Mouse (Mus musculus) liver, adult 2 months (tissue): ENCODE measurements around the gene Plekhb1. TPM values are rescaled to one million over a fixed set of nuclear protein-coding genes. Genes with fewer than 3 reads are reported as not detected.
A peak's percentile ranks its signal among the peaks of the same experiment; 100 is the strongest.

ENCODE experiments used
- DNase-seq: peaks from one replicate; pipeline ENCODE4 v3.0.0-alpha.2; 2011; ENCODE audit warnings: low read depth, low spot score; ENCODE audit errors: extremely low read depth
- H3K27ac ChIP-seq: fragments of 200-500 bp; replicated peaks from 2 replicates; pipeline ENCODE4 v1.5.1; 2012; ENCODE audit warnings: low read depth, mild to moderate bottlenecking, control low read depth, inconsistent platforms, low read length; ENCODE audit not compliant: insufficient read depth
- H3K27me3 ChIP-seq: fragments of 200-500 bp; 2 replicates; pipeline ENCODE4 v1.6.1; 2012; ENCODE audit warnings: mild to moderate bottlenecking, moderate library complexity, low read length, inconsistent platforms; ENCODE audit not compliant: control insufficient read depth, insufficient read depth
- H3K36me3 ChIP-seq: fragments of 200-500 bp; 2 replicates; pipeline ENCODE4 v1.6.1; 2012; ENCODE audit warnings: low read length, inconsistent platforms; ENCODE audit not compliant: control insufficient read depth, insufficient read depth
- H3K4me1 ChIP-seq: fragments of 200-500 bp; 2 replicates; pipeline ENCODE4 v1.6.1; 2011; ENCODE audit warnings: low read length; ENCODE audit not compliant: control insufficient read depth, insufficient read depth
- H3K4me3 ChIP-seq: fragments of 200-500 bp; 2 replicates; pipeline ENCODE4 v1.5.1; 2011; ENCODE audit warnings: low read depth, mild to moderate bottlenecking, control low read depth, low read length, moderate library complexity; ENCODE audit not compliant: insufficient read depth
- H3K79me2 ChIP-seq: fragments of 200-500 bp; 2 replicates; pipeline ENCODE4 v1.6.1; 2012; ENCODE audit warnings: inconsistent platforms, mild to moderate bottlenecking, low read length, moderate library complexity; ENCODE audit not compliant: control insufficient read depth, insufficient read depth
- H3K9ac ChIP-seq: fragments of 200-500 bp; 2 replicates; pipeline ENCODE4 v1.6.1; 2012; ENCODE audit warnings: low read depth, mild to moderate bottlenecking, control low read depth, inconsistent platforms, low read length
- CTCF ChIP-seq: fragments of 200-500 bp; IDR thresholded peaks from 2 replicates; pipeline ENCODE4 v1.5.1; 2011; ENCODE audit warnings: low read depth, low read length, control low read depth
- POLR2A ChIP-seq: fragments of 200-500 bp; IDR thresholded peaks from 2 replicates; pipeline ENCODE4 v1.6.1; 2011; ENCODE audit warnings: low read length, control low read depth; ENCODE audit not compliant: insufficient read depth; ENCODE audit errors: extremely low read depth
- WGBS: fragments of 180-500 bp; shearing (Covaris S2); methylation state at CpG from one replicate; pipeline ENCODE4 v1.1.7; 2018; 5-methylcytosine and 5-hydroxymethylcytosine counted together
- polyA plus RNA-seq: library from polyadenylated mRNA; depleted of rRNA; stranded (reverse); fragments of >200 nt; gene quantifications from 2 replicates; pipeline ENCODE4 v1.2.3, GENCODE M21; 2012
- total RNA-seq: library from RNA; depleted of rRNA; stranded (reverse); fragments of >200 nt; gene quantifications from 2 replicates; pipeline ENCODE4 v1.2.3, GENCODE M21; 2014

The Plekhb1 gene
- total and polyA plus RNA-seq, 2 experiments = 10.4 to 37.6 TPM

- Histone ChIP-seq H3K4me3 (no peak overlapping the region), H3K4me1 (no peaks in the 10 kb centered on the region), H3K27ac (no peak overlapping the region), H3K79me2 (no peaks in the 10 kb centered on the region), H3K36me3 (no peaks in the 10 kb centered on the region), H3K9ac (no peak overlapping the region), H3K27me3 (no peaks in the 10 kb centered on the region)
- WGBS = 85% methylated on average over 7 of the region's 7 CpGs
- no peak for DNase-seq
- no peak for TF ChIP-seq CTCF
- TF ChIP-seq POLR2A = no peak
Measured at GRCm38 (mm10) chr7:100688471-100688870, 26.3 kb upstream of the Plekhb1 start.

GRCm38 (mm10) chr7:100685061-100686030 lies 23.1 kb upstream of the Plekhb1 start:
- H3K79me2 ChIP-seq = no peaks in the 10 kb centered on the region
- peak; percentile 96 for TF ChIP-seq CTCF
- TF ChIP-seq POLR2A = no peak
- no peak overlapping the region for H3K27ac ChIP-seq
- no peaks in the 10 kb centered on the region for H3K36me3 ChIP-seq
- H3K9ac ChIP-seq = no peak overlapping the region
- WGBS = 41% methylated on average over 13 of the region's 13 CpGs
- H3K27me3 ChIP-seq = no peaks in the 10 kb centered on the region
- no peak overlapping the region for H3K4me3 ChIP-seq
- H3K4me1 ChIP-seq = no peaks in the 10 kb centered on the region
- DNase-seq = peak; percentile 49

- peak; percentile 45 for DNase-seq
- TF ChIP-seq POLR2A = no peak
- peak; percentile 59 for TF ChIP-seq CTCF
- Histone ChIP-seq H3K4me3 (no peak overlapping the region), H3K36me3 (no peaks in the 10 kb centered on the region), H3K79me2 (no peaks in the 10 kb centered on the region), H3K27me3 (no peaks in the 10 kb centered on the region), H3K4me1 (no peaks in the 10 kb centered on the region), H3K27ac (no peak overlapping the region), H3K9ac (no peak overlapping the region)
- 51% methylated on average over 7 of the region's 7 CpGs for WGBS
Measured at GRCm38 (mm10) chr7:100684538-100684937, 22.3 kb upstream of the Plekhb1 start.

- Histone ChIP-seq H3K79me2 (no peaks in the 10 kb centered on the region), H3K36me3 (no peaks in the 10 kb centered on the region), H3K27me3 (no peaks in the 10 kb centered on the region), H3K4me1 (no peaks in the 10 kb centered on the region), H3K4me3 (no peak overlapping the region), H3K27ac (no peak overlapping the region), H3K9ac (no peak overlapping the region)
- DNase-seq = no peak
- no peak for TF ChIP-seq CTCF
- TF ChIP-seq POLR2A = no peak
- WGBS = 63% methylated on average over 5 of the region's 5 CpGs
Measured at GRCm38 (mm10) chr7:100684081-100684480, 21.9 kb upstream of the Plekhb1 start.

DNA sequence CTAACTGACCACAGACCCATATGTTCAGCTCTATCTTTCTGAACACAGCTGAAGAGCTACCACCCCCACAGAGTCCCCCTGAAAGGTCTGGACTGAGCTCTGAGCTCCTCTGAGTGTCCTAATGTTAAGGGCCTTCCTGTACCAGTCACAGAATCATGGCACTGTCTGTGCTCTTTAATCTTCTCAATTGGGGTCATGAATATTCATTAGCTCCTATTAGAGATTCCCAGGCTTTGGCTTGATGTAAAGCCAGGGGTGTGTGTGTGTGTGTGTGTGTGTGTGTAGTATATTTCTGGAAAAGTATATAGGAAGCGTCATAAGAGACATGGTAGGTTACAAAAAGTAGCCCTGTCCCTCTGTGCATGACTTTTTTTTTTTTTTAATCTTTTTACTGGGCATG lies 21.0 kb upstream of the Plekhb1 start:
- no peaks in the 10 kb centered on the region for H3K79me2 ChIP-seq
- H3K4me1 ChIP-seq = no peaks in the 10 kb centered on the region
- no peak overlapping the region for H3K9ac ChIP-seq
- no peak overlapping the region for H3K4me3 ChIP-seq
- TF ChIP-seq POLR2A (no peak), CTCF (no peak)
- no peaks in the 10 kb centered on the region for H3K27me3 ChIP-seq
- no peak for DNase-seq
- no peak overlapping the region for H3K27ac ChIP-seq
- WGBS = 97% methylated on average over 1 of the region's 1 CpGs
- H3K36me3 ChIP-seq = no peaks in the 10 kb centered on the region

- Histone ChIP-seq H3K4me3 (no peak overlapping the region), H3K27me3 (no peaks in the 10 kb centered on the region), H3K4me1 (no peaks in the 10 kb centered on the region), H3K36me3 (no peaks in the 10 kb centered on the region), H3K27ac (no peak overlapping the region), H3K79me2 (no peaks in the 10 kb centered on the region), H3K9ac (no peak overlapping the region)
- WGBS = 59% methylated on average over 5 of the region's 5 CpGs
- DNase-seq = no peak
- TF ChIP-seq CTCF (no peak), POLR2A (no peak)
Measured at GRCm38 (mm10) chr7:100681132-100681531, 18.9 kb upstream of the Plekhb1 start.
